Mouse (Mus musculus) NIH3T3 (cell line): Measurements from ENCODE around the gene Ntng1.
"Not testable (repeated sequence)": the region's sequence is repeated elsewhere in the genome, so short reads cannot be mapped to it uniquely, and the experiment has no call there.

ENCODE experiments used
- DNase-seq: peaks from one replicate; pipeline ENCODE4 v3.0.0-alpha.2; 2012; ENCODE audit warnings: low read depth

Gene Ntng1

GRCm38 (mm10) chr3:109781917-109782288 is 361.9 kb downstream of the Ntng1 start:
- no peak for DNase-seq

GRCm38 (mm10) chr3:109775200-109775599 is 368.6 kb downstream of the Ntng1 start:
- no peak for DNase-seq

GRCm38 (mm10) chr3:109772120-109772519 is 371.7 kb downstream of the Ntng1 start:
- no peak for DNase-seq

- DNase-seq = no peak
These were observed 376.9 kb downstream of the Ntng1 start for GRCm38 (mm10) chr3:109766939-109767338.

- DNase-seq = peak; percentile 38
These were observed 378.2 kb downstream of the Ntng1 start for GRCm38 (mm10) chr3:109765608-109766007.

GRCm38 (mm10) chr3:109765141-109765540 is 378.7 kb downstream of the Ntng1 start:
- peak; percentile 62 for DNase-seq

GRCm38 (mm10) chr3:109756426-109756825 is 387.4 kb downstream of the Ntng1 start:
- no peak for DNase-seq

GRCm38 (mm10) chr3:109747593-109747992 is 396.2 kb downstream of the Ntng1 start:
- DNase-seq = not testable (repeated sequence)

- DNase-seq = no peak
These were observed 403.2 kb downstream of the Ntng1 start for GRCm38 (mm10) chr3:109740466-109741102.

- DNase-seq = peak; percentile 44
These were observed 411.3 kb downstream of the Ntng1 start for GRCm38 (mm10) chr3:109732327-109733182.

- no peak for DNase-seq
These were observed 412.1 kb downstream of the Ntng1 start for GRCm38 (mm10) chr3:109731592-109732230.
